Mouse (Mus musculus) CD4-positive naive resting alpha-beta T cell, adult 57 days (primary cell): ENCODE results near the gene Gm11938. TPM values are rescaled to one million over a fixed set of nuclear protein-coding genes. Genes with fewer than 3 reads are reported as not detected.

Source experiments
- total RNA-seq: library from RNA; stranded (reverse); gene quantifications from one replicate; pipeline ENCODE4 v1.2.4, GENCODE M21; 2023

Gene Gm11938
- not detected for total RNA-seq

DNA sequence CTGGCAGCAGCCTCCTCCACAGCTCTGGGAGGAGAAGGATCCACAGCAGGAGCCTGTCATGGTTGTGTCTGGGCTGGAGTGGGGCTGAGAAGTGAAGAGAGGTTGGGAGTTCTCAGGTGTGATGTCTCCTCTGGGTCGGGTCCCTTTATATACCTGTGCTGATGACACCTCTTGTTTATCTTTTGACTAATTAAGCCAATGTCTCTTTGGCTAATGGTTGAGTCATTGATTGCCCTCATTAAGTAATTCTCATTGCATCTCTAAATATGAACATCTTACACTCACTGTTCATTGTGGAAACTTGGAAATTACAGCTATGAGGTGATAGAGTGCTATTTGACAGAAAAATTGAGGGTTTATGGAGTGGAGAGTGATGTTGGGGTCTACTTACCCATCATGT, at the start of gene Gm11938:
TSS of gene Gm11938 (minus strand) at position 101 of the 400 bp plus-strand sequence.

DNA sequence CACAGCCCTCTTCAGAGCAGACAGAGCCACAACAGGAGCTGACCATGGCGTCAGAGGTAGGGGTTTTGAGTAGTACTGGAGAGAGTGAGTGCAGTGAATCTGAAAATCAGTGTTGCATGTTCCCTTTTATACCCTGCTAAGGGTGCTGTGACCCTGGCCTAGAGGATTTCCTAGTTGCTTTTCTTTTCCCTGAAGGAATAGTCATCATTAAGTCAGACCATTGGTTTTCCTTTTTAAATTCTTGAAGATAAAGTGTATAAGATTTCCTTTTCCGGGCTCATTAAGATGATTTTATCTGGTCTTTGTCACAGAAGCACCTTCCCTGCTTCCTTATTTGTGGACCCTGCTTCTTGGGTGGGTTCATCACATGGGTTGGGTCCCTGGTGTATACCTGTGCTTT, 47.0 kb upstream of the Gm11938 start, which contains the start of gene Gm11555:
TSS of gene Gm11555 (minus strand) at position 101 of the 400 bp plus-strand sequence.

DNA sequence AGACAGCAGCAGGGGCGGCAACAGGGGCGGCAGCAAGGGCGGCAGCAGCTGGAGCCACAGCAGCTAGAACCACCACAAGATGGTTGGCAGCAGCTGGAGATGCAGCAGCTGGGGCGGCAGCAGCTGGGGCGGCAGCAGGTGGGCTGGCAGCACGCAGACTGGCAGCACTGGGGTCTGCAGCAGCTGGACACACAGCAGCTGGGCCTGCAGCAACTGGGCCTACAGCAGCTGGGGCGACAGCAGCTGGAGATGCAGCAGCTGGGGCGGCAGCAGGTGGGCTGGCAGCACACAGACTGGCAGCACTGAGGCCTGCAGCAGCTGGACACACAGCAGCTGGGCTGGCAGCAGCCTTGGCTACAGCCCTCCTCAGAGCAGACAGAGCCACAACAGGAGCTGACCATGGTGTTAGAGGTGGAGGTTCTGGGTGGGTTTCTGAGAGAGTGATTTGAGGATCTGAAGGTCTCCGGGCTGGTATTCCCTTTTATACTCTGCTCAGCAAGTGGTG, 40.6 kb upstream of the Gm11938 start, which contains the start of gene Krtap4-7:
TSS of gene Krtap4-7 (minus strand) at position 455 of the 505 bp plus-strand sequence.

DNA sequence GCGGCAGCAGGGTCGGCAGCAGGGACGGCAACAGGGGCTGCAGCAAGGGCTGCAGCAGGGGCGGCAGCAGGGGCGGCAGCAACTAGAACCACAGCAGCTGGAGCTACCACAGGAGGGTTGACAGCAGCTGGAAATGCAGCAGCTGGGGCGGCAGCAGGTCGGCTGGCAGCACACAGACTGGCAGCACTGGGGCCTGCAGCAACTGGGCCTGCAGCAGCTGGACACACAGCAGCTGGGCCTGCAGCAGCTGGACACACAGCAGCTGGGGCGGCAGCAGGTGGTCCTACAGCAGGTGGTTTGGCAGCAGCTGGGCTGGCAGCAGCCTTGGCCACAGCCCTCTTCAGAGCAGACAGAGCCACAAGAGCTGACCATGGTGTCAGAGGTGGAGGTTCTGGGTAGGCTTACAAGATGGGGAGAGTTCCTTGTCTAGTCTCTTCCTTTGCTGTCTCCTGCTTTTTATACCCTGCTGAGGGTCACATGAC, 31.6 kb upstream of the Gm11938 start, which contains the start of gene Krtap4-2:
TSS of gene Krtap4-2 (minus strand) at position 432 of the 482 bp plus-strand sequence.

DNA sequence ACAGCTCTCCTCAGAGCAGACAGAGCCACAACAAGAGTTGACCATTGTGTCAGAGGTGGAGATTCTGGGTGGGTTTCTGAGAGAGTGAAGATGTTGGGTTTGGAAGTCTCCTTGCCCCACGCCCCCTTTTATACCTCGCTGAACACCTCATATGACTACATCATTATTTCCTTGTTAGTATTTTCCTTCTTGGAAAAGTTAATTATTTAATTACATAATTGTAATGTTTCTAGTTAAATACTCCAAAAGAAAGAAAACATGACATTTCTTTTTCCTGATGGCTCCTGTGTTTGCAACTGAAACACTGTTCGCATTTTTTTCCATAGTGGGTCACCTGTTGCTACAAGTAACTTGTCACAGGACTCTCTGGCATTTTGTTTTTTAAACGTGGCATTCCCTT, 25.0 kb upstream of the Gm11938 start, which contains the start of gene Krtap4-1:
TSS of gene Krtap4-1 (minus strand) at position 101 of the 400 bp plus-strand sequence.

DNA sequence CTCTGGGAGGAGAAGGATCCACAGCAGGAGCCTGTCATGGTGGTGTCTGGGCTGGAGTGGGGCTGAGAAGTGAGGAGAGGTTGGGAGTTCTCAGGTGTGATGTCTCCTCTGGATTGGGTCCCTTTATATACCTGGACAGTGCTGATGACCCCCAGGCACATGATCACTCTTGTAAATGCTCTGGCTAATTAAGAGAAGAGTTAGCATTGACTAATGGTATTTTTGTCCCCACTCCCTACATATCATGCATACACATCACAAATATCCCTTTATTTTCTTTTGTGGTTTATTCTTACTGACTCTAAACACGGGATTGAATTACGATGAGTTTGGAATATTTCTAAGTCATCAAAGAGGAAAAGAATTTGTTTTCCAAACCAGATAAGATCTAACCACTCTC, 17.2 kb upstream of the Gm11938 start, which contains the start of gene Gm11562:
TSS of gene Gm11562 (minus strand) at position 101 of the 400 bp plus-strand sequence.

DNA sequence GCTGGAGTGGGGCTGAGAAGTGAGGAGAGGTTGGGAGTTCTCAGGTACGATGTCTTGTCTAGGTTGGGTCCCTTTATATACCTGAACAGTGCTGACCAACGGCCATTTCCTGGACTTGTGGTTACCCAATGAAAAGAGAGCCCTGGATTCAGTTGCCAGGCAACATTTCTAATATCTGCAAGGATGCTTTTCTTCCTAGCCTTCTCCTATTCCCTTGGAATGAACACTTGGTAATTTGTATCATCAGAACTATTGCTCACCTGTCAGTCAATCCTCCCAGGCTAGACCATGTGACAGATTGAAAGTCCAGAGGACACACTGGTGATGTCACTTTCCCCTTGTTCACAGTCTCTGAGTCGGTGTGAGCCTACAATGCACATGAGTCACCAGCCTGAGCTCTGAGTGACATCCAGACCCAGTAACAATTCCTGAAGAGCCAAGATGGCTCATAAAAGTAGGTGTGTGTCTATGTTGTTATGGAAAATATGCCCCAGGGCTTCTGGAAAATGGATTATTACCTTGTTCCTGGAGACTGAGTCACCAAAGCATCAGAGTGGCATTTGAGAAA, 11.8 kb upstream of the Gm11938 start, which contains the start of gene Krtap2-4:
TSS of gene Krtap2-4 (minus strand) at position 51 of the 568 bp plus-strand sequence.

DNA sequence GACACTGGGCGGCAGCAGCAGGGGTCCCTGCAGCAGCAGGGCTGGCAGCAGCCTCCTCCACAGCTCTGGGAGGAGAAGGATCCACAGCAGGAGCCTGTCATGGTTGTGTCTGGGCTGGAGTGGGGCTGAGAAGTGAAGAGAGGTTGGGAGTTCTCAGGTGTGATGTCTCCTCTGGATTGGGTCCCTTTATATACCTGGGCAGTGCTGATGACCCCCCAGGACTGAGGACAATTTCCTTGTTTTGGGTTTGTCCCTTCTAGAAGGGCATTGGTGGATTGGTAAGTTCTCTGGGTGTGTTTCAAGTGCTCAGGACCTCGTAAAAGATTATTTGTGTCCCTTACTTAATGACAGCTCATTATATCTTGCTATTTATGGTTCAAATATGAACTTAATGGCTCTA, 7.0 kb upstream of the Gm11938 start, which contains the start of gene Gm11937:
TSS of gene Gm11937 (minus strand) at position 101 of the 400 bp plus-strand sequence.

DNA sequence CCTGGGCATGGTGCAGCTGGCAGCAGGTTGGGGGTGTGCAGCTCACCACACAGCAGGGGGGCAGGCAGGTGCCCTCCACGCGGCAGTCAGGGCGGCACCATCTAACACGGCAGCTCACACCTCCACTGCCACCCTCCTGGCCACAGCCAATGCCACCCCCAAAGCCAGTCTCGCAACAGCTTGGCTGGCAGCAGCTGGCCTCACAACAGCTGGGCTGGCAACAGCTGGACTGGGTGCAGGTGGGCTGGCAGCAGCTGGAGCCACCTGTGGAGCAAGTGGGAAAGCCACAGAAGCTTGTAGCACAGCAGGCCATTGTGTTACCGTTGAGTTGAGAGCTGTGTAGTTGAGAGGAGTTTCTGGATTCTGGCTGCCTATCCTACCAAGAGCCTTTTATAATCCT, 5.4 kb downstream of the Gm11938 start, which contains the start of gene Krtap9-3:
TSS of gene Krtap9-3 (minus strand) at position 364 of the 400 bp plus-strand sequence.

DNA sequence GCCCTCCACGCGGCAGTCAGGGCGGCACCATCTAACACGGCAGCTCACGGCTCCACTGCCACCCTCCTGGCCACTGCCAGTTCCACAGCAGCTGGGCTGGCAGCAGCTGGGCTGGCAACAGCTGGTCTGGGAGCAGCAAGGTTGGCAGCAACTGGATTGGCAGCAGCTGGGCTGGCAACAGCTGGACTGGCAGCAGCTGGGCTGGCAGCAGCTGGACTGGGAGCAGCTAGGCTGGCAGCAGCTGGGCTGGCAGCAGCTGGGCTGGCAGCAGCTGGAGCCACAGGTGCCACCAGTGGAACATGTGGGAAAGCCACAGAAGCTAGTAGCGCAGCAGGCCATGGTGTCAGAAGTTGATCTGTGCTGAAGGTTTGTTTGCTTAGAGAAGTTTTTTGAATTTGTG, 12.1 kb downstream of the Gm11938 start, which contains the start of gene Krtap1-3:
TSS of gene Krtap1-3 (minus strand) at position 359 of the 400 bp plus-strand sequence.

DNA sequence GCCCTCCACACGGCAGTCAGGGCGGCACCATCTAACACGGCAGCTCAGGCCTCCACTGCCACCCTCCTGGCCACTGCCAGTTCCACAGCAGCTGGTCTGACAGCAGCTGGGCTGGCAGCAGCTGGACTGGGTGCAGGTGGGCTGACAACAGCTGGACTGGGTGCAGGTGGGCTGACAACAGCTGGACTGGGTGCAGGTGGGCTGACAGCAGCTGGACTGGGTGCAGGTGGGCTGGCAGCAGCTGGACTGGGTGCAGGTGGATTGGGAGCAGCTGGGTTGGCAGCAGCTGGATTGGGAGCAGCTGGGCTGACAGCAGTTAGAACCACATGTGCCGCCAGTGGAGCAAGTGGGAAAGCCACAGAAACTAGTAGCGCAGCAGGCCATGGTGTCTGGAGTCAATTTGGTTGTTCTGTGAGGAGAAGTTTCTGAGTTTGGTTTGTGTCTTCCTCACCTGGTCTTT, 19.8 kb downstream of the Gm11938 start, which contains the start of gene Krtap1-4:
TSS of gene Krtap1-4 (minus strand) at position 410 of the 460 bp plus-strand sequence.

DNA sequence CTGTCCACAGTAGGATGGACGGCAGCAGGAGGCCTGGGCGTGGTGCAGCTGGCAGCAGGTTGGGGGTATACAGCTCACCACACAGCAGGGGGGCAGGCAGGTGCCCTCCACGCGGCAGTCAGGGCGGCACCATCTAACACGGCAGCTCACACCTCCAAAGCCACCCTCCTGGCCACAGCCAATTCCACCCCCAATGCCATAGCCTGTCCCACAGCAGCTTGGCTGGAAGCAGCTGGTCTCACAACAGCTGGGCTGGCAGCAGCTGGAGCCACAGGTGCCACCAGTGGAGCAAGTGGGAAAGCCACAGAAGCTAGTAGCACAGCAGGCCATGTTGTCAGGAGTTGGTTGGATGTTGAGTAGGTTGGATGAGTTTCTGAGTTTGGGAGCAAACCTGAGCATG, 22.5 kb downstream of the Gm11938 start, which contains the start of gene Krtap1-5:
TSS of gene Krtap1-5 (minus strand) at position 381 of the 400 bp plus-strand sequence.

DNA sequence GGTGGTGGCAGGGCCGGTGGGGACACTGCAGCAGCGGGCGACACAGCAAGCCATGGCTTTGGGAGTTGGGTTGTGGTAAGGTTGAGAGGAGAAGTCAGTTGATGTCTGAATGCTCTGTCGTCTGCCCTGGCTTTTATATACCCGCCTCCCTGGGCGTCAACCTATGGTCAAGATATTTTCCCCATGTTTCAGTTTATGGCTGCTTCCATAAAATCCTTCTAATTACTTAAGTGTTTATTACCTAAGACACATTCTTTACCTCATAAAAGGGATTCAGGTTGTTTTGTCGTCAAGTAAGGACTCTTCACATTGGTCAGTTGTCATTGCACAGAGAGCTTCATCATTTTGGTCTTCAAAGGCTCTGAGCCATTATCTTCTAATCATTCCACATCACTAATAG, 36.6 kb downstream of the Gm11938 start, which contains the start of gene Krtap3-1:
TSS of gene Krtap3-1 (minus strand) at position 101 of the 400 bp plus-strand sequence.

DNA sequence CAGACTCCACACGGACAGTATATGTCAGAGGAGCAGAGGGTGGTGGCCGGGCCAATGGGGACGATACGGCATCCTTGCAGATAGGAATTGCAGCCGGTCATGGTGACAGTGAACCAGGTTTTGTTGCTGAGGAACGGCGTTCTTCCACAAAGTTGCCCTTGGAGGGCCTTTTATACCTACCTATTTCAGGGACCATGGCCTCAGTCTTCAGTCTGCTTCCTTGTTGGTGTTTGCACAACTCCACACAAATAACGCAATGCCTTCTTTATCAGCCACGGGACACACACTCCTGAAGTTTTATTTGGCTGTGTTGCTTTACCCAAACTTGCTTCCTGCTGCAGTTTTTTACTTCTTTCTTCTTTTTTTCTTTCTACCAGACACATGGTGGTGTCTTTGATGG, 43.7 kb downstream of the Gm11938 start, which contains the start of gene Gm11939:
TSS of gene Gm11939 (minus strand) at position 101 of the 400 bp plus-strand sequence.

DNA sequence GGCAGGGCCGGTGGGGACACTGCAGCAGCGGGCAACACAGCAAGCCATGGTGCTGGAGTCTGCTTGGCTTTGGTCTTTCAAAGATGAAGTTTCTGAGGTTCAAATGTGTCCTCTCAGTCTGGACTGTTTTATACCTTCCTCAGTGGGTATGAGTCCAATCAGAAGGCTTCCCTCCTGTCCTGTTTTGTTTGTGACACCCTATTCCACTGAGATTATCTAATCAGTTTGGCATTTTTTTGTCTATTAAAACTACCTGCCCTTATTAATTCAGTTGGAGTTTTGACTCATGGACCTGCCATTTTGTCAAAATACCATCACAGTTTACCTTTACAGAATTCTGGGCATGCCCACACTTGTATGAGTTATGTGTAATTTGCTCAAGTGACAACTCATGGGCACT, 46.4 kb downstream of the Gm11938 start, which contains the start of gene Krtap3-2:
TSS of gene Krtap3-2 (minus strand) at position 101 of the 400 bp plus-strand sequence.

Other genes with a start within 250 kb of the Gm11938 start
- gene Krt28, start 228.4 kb downstream of the Gm11938 start, total RNA-seq: not detected
- gene Krt10, start 213.9 kb downstream of the Gm11938 start, total RNA-seq: 1.2 TPM
- not detected for gene Krt12, start 181.0 kb downstream of the Gm11938 start, total RNA-seq
- gene Krt20, start 165.2 kb downstream of the Gm11938 start, total RNA-seq: not detected
- not detected for gene Krt23, start 110.2 kb downstream of the Gm11938 start, total RNA-seq
- gene Krt39, start 82.0 kb downstream of the Gm11938 start, total RNA-seq: not detected
- gene Krt40, start 60.1 kb downstream of the Gm11938 start, total RNA-seq: not detected
- not detected for gene Krtap3-3, start 52.4 kb downstream of the Gm11938 start, total RNA-seq
- gene Krtap3-2, start 46.5 kb downstream of the Gm11938 start, total RNA-seq: not detected
- gene Gm11939, start 43.8 kb downstream of the Gm11938 start, total RNA-seq: not detected
- gene Krtap3-1, start 36.7 kb downstream of the Gm11938 start, total RNA-seq: not detected
- gene Krtap1-5, start 22.3 kb downstream of the Gm11938 start, total RNA-seq: not detected
- not detected for gene Krtap1-4, start 19.7 kb downstream of the Gm11938 start, total RNA-seq
- not detected for gene Krtap1-3, start 12.0 kb downstream of the Gm11938 start, total RNA-seq
- not detected for gene Krtap9-3, start 5.2 kb downstream of the Gm11938 start, total RNA-seq
- gene Gm11937, start 6.9 kb upstream of the Gm11938 start, total RNA-seq: not detected
- not detected for gene Krtap2-4, start 11.5 kb upstream of the Gm11938 start, total RNA-seq
- not detected for gene Gm11562, start 17.1 kb upstream of the Gm11938 start, total RNA-seq
- gene Krtap4-1, start 24.9 kb upstream of the Gm11938 start, total RNA-seq: not detected
- not detected for gene Krtap4-2, start 31.8 kb upstream of the Gm11938 start, total RNA-seq
- gene Krtap4-7, start 40.8 kb upstream of the Gm11938 start, total RNA-seq: not detected
- gene Gm11555, start 46.9 kb upstream of the Gm11938 start, total RNA-seq: not detected
- gene Gm11563, start 55.7 kb upstream of the Gm11938 start, total RNA-seq: not detected
- not detected for gene Krtap4-6, start 62.7 kb upstream of the Gm11938 start, total RNA-seq
- not detected for gene Gm14190, start 87.4 kb upstream of the Gm11938 start, total RNA-seq
- gene Gm14180, start 131.0 kb upstream of the Gm11938 start, total RNA-seq: not detected
- gene Gm11595, start 169.6 kb upstream of the Gm11938 start, total RNA-seq: not detected
- not detected for gene Krtap4-8, start 177.4 kb upstream of the Gm11938 start, total RNA-seq
- not detected for gene Krtap4-9, start 181.9 kb upstream of the Gm11938 start, total RNA-seq
- not detected for gene Gm11596, start 190.2 kb upstream of the Gm11938 start, total RNA-seq
- not detected for gene Gm11569, start 195.6 kb upstream of the Gm11938 start, total RNA-seq
- not detected for gene Gm11554, start 201.1 kb upstream of the Gm11938 start, total RNA-seq
- not detected for gene Krtap4-13, start 206.6 kb upstream of the Gm11938 start, total RNA-seq
- not detected for gene Gm11564, start 212.4 kb upstream of the Gm11938 start, total RNA-seq
- not detected for gene 2300003K06Rik, start 234.8 kb upstream of the Gm11938 start, total RNA-seq
- not detected for gene Krtap4-16, start 248.3 kb upstream of the Gm11938 start, total RNA-seq